Mouse (Mus musculus): Measurements from ENCODE around the gene Gpr161. TPM values are rescaled to one million over a fixed set of nuclear protein-coding genes. Genes with fewer than 3 reads are reported as not detected.
A peak's percentile ranks its signal among the peaks of the same experiment; 100 is the strongest.

The Gpr161 gene
- polyA plus RNA-seq, 1 experiment from 2014 or later, result 0.57 TPM

GRCm38 (mm10) chr1:165252027-165252671, 43.4 kb upstream of the Gpr161 start:
- 51% methylated on average over 11 of the region's 11 CpGs for WGBS
- Histone ChIP-seq H3K4me1 (replicated peaks; ENCODE audit: control insufficient read depth, insufficient read depth) (no peaks in the 10 kb centered on the region), H3K27ac (replicated peaks) (no peak overlapping the region), H3K4me2 (replicated peaks; ENCODE audit: low read depth) (no peak overlapping the region), H3K4me3 (ENCODE audit: low read depth, low read length) (no peak overlapping the region), H3K36me3 (ENCODE audit: control insufficient read depth, insufficient read depth, low read length) (no peaks in the 10 kb centered on the region), H3K9ac (ENCODE audit: low read length) (no peak overlapping the region), H3K9me3 (ENCODE audit: control insufficient read depth, low read length) (no peaks in the 10 kb centered on the region), H3K27me3 (ENCODE audit: control insufficient read depth, insufficient read depth, low read length) (no peaks in the 10 kb centered on the region)
- TF ChIP-seq EP300 (optimal IDR thresholded peaks at IDR 0.05) (no peak), CTCF (IDR thresholded peaks at IDR 0.05; ENCODE audit: low read depth) (peak; percentile 83)
- DNase-seq (ENCODE audit: low spot score) (peak; percentile 56), ATAC-seq (ENCODE audit: low FRiP score, low TSS enrichment) (no peak)

- 78% methylated on average over 6 of the region's 6 CpGs for WGBS
- Histone ChIP-seq H3K27me3 (ENCODE audit: control insufficient read depth, insufficient read depth, low read length) (no peaks in the 10 kb centered on the region), H3K27ac (replicated peaks) (no peak overlapping the region), H3K4me3 (ENCODE audit: low read depth, low read length) (no peak overlapping the region), H3K4me1 (replicated peaks; ENCODE audit: control insufficient read depth, insufficient read depth) (no peaks in the 10 kb centered on the region), H3K36me3 (ENCODE audit: control insufficient read depth, insufficient read depth, low read length) (no peaks in the 10 kb centered on the region), H3K9ac (ENCODE audit: low read length) (no peak overlapping the region), H3K9me3 (ENCODE audit: control insufficient read depth, low read length) (no peaks in the 10 kb centered on the region), H3K4me2 (replicated peaks; ENCODE audit: low read depth) (no peak overlapping the region)
- no peak for DNase-seq (ENCODE audit: low spot score)
- TF ChIP-seq EP300 (optimal IDR thresholded peaks at IDR 0.05) (no peak), CTCF (IDR thresholded peaks at IDR 0.05; ENCODE audit: low read depth) (no peak)
- no peak for ATAC-seq (ENCODE audit: low FRiP score, low TSS enrichment)
Observed at GRCm38 (mm10) chr1:165274946-165275345, 20.6 kb upstream of the Gpr161 start.

- DNase-seq (ENCODE audit: low spot score) (no peak), ATAC-seq (ENCODE audit: low FRiP score, low TSS enrichment) (no peak)
- Histone ChIP-seq H3K36me3 (ENCODE audit: control insufficient read depth, insufficient read depth, low read length) (no peaks in the 10 kb centered on the region), H3K4me1 (replicated peaks; ENCODE audit: control insufficient read depth, insufficient read depth) (no peaks in the 10 kb centered on the region), H3K9me3 (ENCODE audit: control insufficient read depth, low read length) (no peaks in the 10 kb centered on the region), H3K4me3 (ENCODE audit: low read depth, low read length) (no peak overlapping the region), H3K27ac (replicated peaks) (peak overlapping the region; percentile 86; the same call in 1 of the 2 replicates), H3K9ac (ENCODE audit: low read length) (no peak overlapping the region), H3K27me3 (ENCODE audit: control insufficient read depth, insufficient read depth, low read length) (no peaks in the 10 kb centered on the region), H3K4me2 (replicated peaks; ENCODE audit: low read depth) (peak overlapping the region; percentile 94)
- TF ChIP-seq EP300 (optimal IDR thresholded peaks at IDR 0.05) (no peak), CTCF (IDR thresholded peaks at IDR 0.05; ENCODE audit: low read depth) (no peak)
- 27% methylated on average over 10 of the region's 10 CpGs for WGBS
Observed at GRCm38 (mm10) chr1:165280741-165281140, 14.8 kb upstream of the Gpr161 start.

GRCm38 (mm10) chr1:165281351-165282221, 14.0 kb upstream of the Gpr161 start:
- Histone ChIP-seq H3K4me1 (replicated peaks; ENCODE audit: control insufficient read depth, insufficient read depth) (no peaks in the 10 kb centered on the region), H3K4me3 (ENCODE audit: low read depth, low read length) (peak overlapping the region; percentile 70), H3K36me3 (ENCODE audit: control insufficient read depth, insufficient read depth, low read length) (no peaks in the 10 kb centered on the region), H3K27ac (replicated peaks) (peak overlapping the region; percentile 86), H3K27me3 (ENCODE audit: control insufficient read depth, insufficient read depth, low read length) (no peaks in the 10 kb centered on the region), H3K4me2 (replicated peaks; ENCODE audit: low read depth) (peak overlapping the region; percentile 94), H3K9me3 (ENCODE audit: control insufficient read depth, low read length) (no peaks in the 10 kb centered on the region), H3K9ac (ENCODE audit: low read length) (peak overlapping the region; percentile 84)
- WGBS, result under 1% methylated on average over 24 of the region's 71 CpGs
- TF ChIP-seq EP300 (optimal IDR thresholded peaks at IDR 0.05), result no peak
- TF ChIP-seq CTCF (IDR thresholded peaks at IDR 0.05; ENCODE audit: low read depth), result no peak
- DNase-seq (ENCODE audit: low spot score) (peak; percentile 82), ATAC-seq (ENCODE audit: low FRiP score, low TSS enrichment) (peak; percentile 85)

- TF ChIP-seq CTCF (IDR thresholded peaks at IDR 0.05; ENCODE audit: low read depth) (peak; percentile 11; the same call in 1 of the 2 replicates), EP300 (optimal IDR thresholded peaks at IDR 0.05) (no peak)
- Histone ChIP-seq H3K4me2 (replicated peaks; ENCODE audit: low read depth) (peak overlapping the region; percentile 94), H3K27ac (replicated peaks) (peak overlapping the region; percentile 86), H3K4me1 (replicated peaks; ENCODE audit: control insufficient read depth, insufficient read depth) (no peaks in the 10 kb centered on the region), H3K9ac (ENCODE audit: low read length) (peak overlapping the region; percentile 84), H3K9me3 (ENCODE audit: control insufficient read depth, low read length) (no peaks in the 10 kb centered on the region), H3K36me3 (ENCODE audit: control insufficient read depth, insufficient read depth, low read length) (no peaks in the 10 kb centered on the region), H3K27me3 (ENCODE audit: control insufficient read depth, insufficient read depth, low read length) (no peaks in the 10 kb centered on the region), H3K4me3 (ENCODE audit: low read depth, low read length) (peak overlapping the region; percentile 70)
- 2% methylated on average over 25 of the region's 35 CpGs for WGBS
- ATAC-seq (ENCODE audit: low FRiP score, low TSS enrichment), result peak; percentile 64
- no peak for DNase-seq (ENCODE audit: low spot score)
Observed at GRCm38 (mm10) chr1:165282222-165282966, 13.2 kb upstream of the Gpr161 start.
